Mouse (Mus musculus): ENCODE data around the gene Chka. TPM values are rescaled to one million over a fixed set of nuclear protein-coding genes. Genes with fewer than 3 reads are reported as not detected.

The Chka gene
- 52.9 TPM in 2 replicates for polyA plus RNA-seq (2015; fragmentation: Nextera tagmentation; extraction: Ambion mirVana)

- H3K36me3 ChIP-seq: no peaks in the 10 kb centered on the region
- peak; percentile 98 for ATAC-seq (ENCODE audit: low FRiP score)
- peaks cover 40% of the 10 kb centered on the region for H3K4me1 ChIP-seq (replicated peaks)
- peak within 1 kb of the TSS; percentile 98 for H3K27ac ChIP-seq
- H3K27me3 ChIP-seq: no peaks in the 10 kb centered on the region
- H3K4me3 ChIP-seq: peak within 1 kb of the TSS; percentile 90
- peak within 1 kb of the TSS; percentile 93 for H3K9ac ChIP-seq
- 0% methylated on average over 43 of the region's 54 CpGs for WGBS
- peak within 1 kb of the TSS; percentile 66 for H3K4me2 ChIP-seq
- no peaks in the 10 kb centered on the region for H3K9me3 ChIP-seq
Observed at GRCm38 (mm10) chr19:3851502-3851962, at the start of gene Chka. Gene Chka, plus strand, starts transcription at chr19:3851773.

GRCm38 (mm10) chr19:3805526-3805925 lies 46.0 kb upstream of the Chka start:
- no peaks in the 10 kb centered on the region for H3K4me1 ChIP-seq (replicated peaks)
- H3K9me3 ChIP-seq: no peaks in the 10 kb centered on the region
- no peak overlapping the region for H3K4me2 ChIP-seq
- 90% methylated on average over 7 of the region's 7 CpGs for WGBS
- no peak overlapping the region for H3K27ac ChIP-seq
- H3K36me3 ChIP-seq: peaks cover 83% of the 10 kb centered on the region
- no peak overlapping the region for H3K4me3 ChIP-seq
- H3K9ac ChIP-seq: no peak overlapping the region
- no peak for ATAC-seq (ENCODE audit: low FRiP score)
- H3K27me3 ChIP-seq: no peaks in the 10 kb centered on the region

GRCm38 (mm10) chr19:3810536-3811233 lies 40.9 kb upstream of the Chka start:
- Histone ChIP-seq H3K27ac (no peak overlapping the region), H3K9me3 (no peaks in the 10 kb centered on the region), H3K36me3 (peaks cover 88% of the 10 kb centered on the region), H3K9ac (no peak overlapping the region), H3K4me1 (replicated peaks) (no peaks in the 10 kb centered on the region), H3K4me3 (no peak overlapping the region), H3K4me2 (no peak overlapping the region), H3K27me3 (no peaks in the 10 kb centered on the region)
- 95% methylated on average over 10 of the region's 10 CpGs for WGBS
- ATAC-seq (ENCODE audit: low FRiP score): no peak

GRCm38 (mm10) chr19:3814461-3814860 lies 37.1 kb upstream of the Chka start:
- Histone ChIP-seq H3K4me3 (no peak overlapping the region), H3K36me3 (peaks cover 67% of the 10 kb centered on the region), H3K4me2 (no peak overlapping the region), H3K9me3 (no peaks in the 10 kb centered on the region), H3K27ac (no peak overlapping the region), H3K9ac (no peak overlapping the region), H3K4me1 (replicated peaks) (no peaks in the 10 kb centered on the region), H3K27me3 (no peaks in the 10 kb centered on the region)
- ATAC-seq (ENCODE audit: low FRiP score): no peak
- WGBS: 96% methylated on average over 10 of the region's 10 CpGs

- Histone ChIP-seq H3K9me3 (no peaks in the 10 kb centered on the region), H3K27ac (no peak overlapping the region), H3K36me3 (peaks cover 53% of the 10 kb centered on the region), H3K27me3 (no peaks in the 10 kb centered on the region), H3K4me2 (no peak overlapping the region), H3K9ac (no peak overlapping the region), H3K4me1 (replicated peaks) (no peaks in the 10 kb centered on the region), H3K4me3 (no peak overlapping the region)
- ATAC-seq (ENCODE audit: low FRiP score): no peak
- WGBS: 88% methylated on average over 12 of the region's 12 CpGs
Observed at GRCm38 (mm10) chr19:3815824-3816223, 35.7 kb upstream of the Chka start.

- 71% methylated on average over 2 of the region's 2 CpGs for WGBS
- peaks cover 32% of the 10 kb centered on the region for H3K36me3 ChIP-seq
- H3K9me3 ChIP-seq: no peaks in the 10 kb centered on the region
- no peak for ATAC-seq (ENCODE audit: low FRiP score)
- H3K4me3 ChIP-seq: no peak overlapping the region
- no peak overlapping the region for H3K27ac ChIP-seq
- H3K9ac ChIP-seq: no peak overlapping the region
- no peaks in the 10 kb centered on the region for H3K27me3 ChIP-seq
- H3K4me1 ChIP-seq (replicated peaks): no peaks in the 10 kb centered on the region
- no peak overlapping the region for H3K4me2 ChIP-seq
Observed at GRCm38 (mm10) chr19:3819080-3819479, 32.5 kb upstream of the Chka start.

- no peaks in the 10 kb centered on the region for H3K9me3 ChIP-seq
- no peak overlapping the region for H3K27ac ChIP-seq
- no peaks in the 10 kb centered on the region for H3K4me1 ChIP-seq (replicated peaks)
- H3K4me3 ChIP-seq: no peak overlapping the region
- H3K27me3 ChIP-seq: no peaks in the 10 kb centered on the region
- 82% methylated on average over 2 of the region's 2 CpGs for WGBS
- H3K4me2 ChIP-seq: no peak overlapping the region
- no peak overlapping the region for H3K9ac ChIP-seq
- ATAC-seq (ENCODE audit: low FRiP score): no peak
- peaks cover 23% of the 10 kb centered on the region for H3K36me3 ChIP-seq
Observed at GRCm38 (mm10) chr19:3819899-3820444, 31.6 kb upstream of the Chka start.

- Histone ChIP-seq H3K4me3 (no peak overlapping the region), H3K27me3 (no peaks in the 10 kb centered on the region), H3K4me1 (replicated peaks) (no peaks in the 10 kb centered on the region), H3K9ac (no peak overlapping the region), H3K27ac (no peak overlapping the region), H3K9me3 (no peaks in the 10 kb centered on the region), H3K4me2 (no peak overlapping the region), H3K36me3 (no peaks in the 10 kb centered on the region)
- ATAC-seq (ENCODE audit: low FRiP score): no peak
Observed at GRCm38 (mm10) chr19:3825044-3825443, 26.5 kb upstream of the Chka start.

- Histone ChIP-seq H3K9me3 (no peaks in the 10 kb centered on the region), H3K9ac (no peak overlapping the region), H3K4me3 (no peak overlapping the region), H3K36me3 (no peaks in the 10 kb centered on the region), H3K27me3 (no peaks in the 10 kb centered on the region), H3K4me2 (no peak overlapping the region), H3K4me1 (replicated peaks) (no peaks in the 10 kb centered on the region), H3K27ac (no peak overlapping the region)
- 89% methylated on average over 3 of the region's 3 CpGs for WGBS
- no peak for ATAC-seq (ENCODE audit: low FRiP score)
Observed at GRCm38 (mm10) chr19:3829863-3830262, 21.7 kb upstream of the Chka start.

- Histone ChIP-seq H3K36me3 (no peaks in the 10 kb centered on the region), H3K27ac (no peak overlapping the region), H3K4me1 (replicated peaks) (no peaks in the 10 kb centered on the region), H3K9me3 (no peaks in the 10 kb centered on the region), H3K4me2 (no peak overlapping the region), H3K4me3 (no peak overlapping the region), H3K27me3 (no peaks in the 10 kb centered on the region), H3K9ac (no peak overlapping the region)
- 58% methylated on average over 8 of the region's 8 CpGs for WGBS
- no peak for ATAC-seq (ENCODE audit: low FRiP score)
Observed at GRCm38 (mm10) chr19:3831716-3832115, 19.9 kb upstream of the Chka start.

- Histone ChIP-seq H3K9me3 (no peaks in the 10 kb centered on the region), H3K4me3 (no peak overlapping the region), H3K4me2 (no peak overlapping the region), H3K36me3 (no peaks in the 10 kb centered on the region), H3K4me1 (replicated peaks) (no peaks in the 10 kb centered on the region), H3K27ac (no peak overlapping the region), H3K27me3 (no peaks in the 10 kb centered on the region), H3K9ac (no peak overlapping the region)
- ATAC-seq (ENCODE audit: low FRiP score): no peak
- 74% methylated on average over 4 of the region's 4 CpGs for WGBS
Observed at GRCm38 (mm10) chr19:3832851-3833353, 18.7 kb upstream of the Chka start.

GRCm38 (mm10) chr19:3834301-3834700 lies 17.3 kb upstream of the Chka start:
- Histone ChIP-seq H3K27ac (no peak overlapping the region), H3K9ac (no peak overlapping the region), H3K4me1 (replicated peaks) (no peaks in the 10 kb centered on the region), H3K4me2 (no peak overlapping the region), H3K36me3 (no peaks in the 10 kb centered on the region), H3K4me3 (no peak overlapping the region), H3K9me3 (no peaks in the 10 kb centered on the region), H3K27me3 (no peaks in the 10 kb centered on the region)
- no peak for ATAC-seq (ENCODE audit: low FRiP score)
- WGBS: 92% methylated on average over 7 of the region's 7 CpGs

GRCm38 (mm10) chr19:3836791-3837190 lies 14.8 kb upstream of the Chka start:
- H3K9ac ChIP-seq: no peak overlapping the region
- no peak overlapping the region for H3K27ac ChIP-seq
- WGBS: 94% methylated on average over 9 of the region's 9 CpGs

More at GRCm38 (mm10) chr19:3836791-3837190, 14.8 kb upstream of the Chka start:
- H3K9me3 ChIP-seq: no peaks in the 10 kb centered on the region
- ATAC-seq (ENCODE audit: low FRiP score): no peak
- no peak overlapping the region for H3K4me3 ChIP-seq
- H3K4me1 ChIP-seq (replicated peaks): no peaks in the 10 kb centered on the region
- H3K36me3 ChIP-seq: no peaks in the 10 kb centered on the region
- no peaks in the 10 kb centered on the region for H3K27me3 ChIP-seq
- no peak overlapping the region for H3K4me2 ChIP-seq

Data from hindbrain, embryonic 13.5 days (tissue).